Mouse (Mus musculus) fat pad, adult 2 months (tissue): ENCODE results near the gene Hcrt.

Experiments used
- DNase-seq: peaks from one replicate; pipeline ENCODE4 v3.0.0-alpha.2; 2011; ENCODE audit warnings: low read depth, low spot score; ENCODE audit errors: extremely low read depth

The Hcrt gene

DNA sequence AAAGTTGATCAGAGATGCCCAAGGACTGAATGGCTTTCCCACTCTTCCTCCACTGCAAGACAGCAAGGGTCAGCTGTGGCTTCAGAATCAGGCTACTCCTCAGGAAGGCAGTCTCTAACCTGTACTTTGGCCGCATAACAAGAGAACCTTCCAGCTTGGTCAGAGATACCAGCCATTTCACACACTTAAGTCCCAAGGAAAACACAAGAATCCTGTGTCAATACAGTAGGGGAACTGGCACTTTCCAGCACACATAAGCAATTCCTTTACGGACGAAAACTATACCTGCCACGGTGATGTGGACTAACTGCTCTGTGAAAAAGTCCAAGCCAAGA is 26.0 kb downstream of the Hcrt start:
- DNase-seq, result no peak

DNA sequence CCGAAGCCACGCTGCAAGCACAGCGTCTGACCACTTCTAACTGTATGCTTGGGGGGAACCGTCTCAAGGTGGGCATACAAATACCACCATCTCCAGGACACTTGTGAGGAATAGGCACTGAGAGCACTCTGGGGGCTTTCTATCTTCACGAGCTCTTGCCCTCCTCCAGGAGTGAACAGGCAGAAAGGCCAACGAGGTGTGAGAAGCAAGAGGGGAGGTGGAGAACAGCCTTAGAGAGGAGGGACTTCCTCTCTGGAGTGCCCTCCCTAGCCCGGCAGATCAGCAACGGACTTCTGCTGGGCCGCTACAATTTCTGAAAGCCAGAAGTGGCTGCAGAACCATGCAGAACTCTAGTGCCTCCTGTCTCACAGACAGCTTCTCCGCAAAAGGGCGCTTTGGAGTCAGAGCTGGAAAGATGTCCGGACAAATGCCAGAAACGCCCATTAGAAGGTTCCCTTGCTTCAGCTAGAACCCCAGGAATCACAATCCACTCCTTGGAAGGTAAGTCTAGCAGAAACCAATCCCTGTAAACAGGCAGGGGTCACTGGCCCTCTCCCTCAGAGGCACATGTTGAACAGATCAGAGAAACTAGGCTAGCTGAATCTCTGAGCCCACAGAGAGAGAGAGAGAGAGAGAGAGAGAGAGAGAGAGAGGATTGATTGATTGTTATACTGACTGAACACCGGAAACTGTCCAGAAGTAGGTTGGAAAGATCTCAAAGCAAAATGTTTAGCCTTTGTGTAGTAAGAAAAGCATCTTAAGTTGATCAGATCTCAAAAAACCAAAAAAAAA is 26.6 kb downstream of the Hcrt start:
- no peak for DNase-seq

DNA sequence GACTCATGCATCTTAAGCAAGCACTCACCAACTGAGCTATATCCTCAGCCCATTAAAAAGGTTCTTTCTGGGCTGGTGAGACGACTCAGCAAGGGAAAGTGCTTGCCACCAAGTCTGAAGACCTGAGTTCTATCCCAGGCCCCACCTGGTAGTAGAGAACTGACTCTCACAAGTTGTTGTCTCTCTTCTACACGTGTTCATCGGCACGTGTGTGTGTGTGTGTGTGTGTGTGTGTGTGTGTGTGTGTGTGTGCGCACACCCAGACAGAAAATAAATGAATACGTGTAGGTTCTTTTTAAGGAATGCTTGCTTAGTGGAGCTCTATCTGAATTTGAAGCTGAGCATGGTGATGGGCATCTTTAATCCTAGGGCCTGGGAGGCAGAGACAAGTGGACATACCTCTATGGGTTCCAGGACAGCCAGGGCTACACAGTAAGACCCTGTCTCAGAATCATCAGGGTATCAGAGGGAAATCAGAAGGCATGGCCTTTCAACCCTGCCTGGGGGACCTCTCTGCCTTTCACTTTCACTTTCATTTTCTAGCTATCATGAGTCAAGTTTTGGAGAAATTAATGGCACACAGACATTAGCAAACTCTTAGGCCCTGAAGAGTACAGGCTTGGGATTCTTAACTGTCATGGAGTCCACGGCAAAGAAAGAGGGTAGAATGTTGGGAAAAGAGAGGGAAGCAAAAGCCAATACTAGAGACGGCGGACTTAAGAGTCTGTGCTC is 27.4 kb downstream of the Hcrt start:
- DNase-seq, result no peak

DNA sequence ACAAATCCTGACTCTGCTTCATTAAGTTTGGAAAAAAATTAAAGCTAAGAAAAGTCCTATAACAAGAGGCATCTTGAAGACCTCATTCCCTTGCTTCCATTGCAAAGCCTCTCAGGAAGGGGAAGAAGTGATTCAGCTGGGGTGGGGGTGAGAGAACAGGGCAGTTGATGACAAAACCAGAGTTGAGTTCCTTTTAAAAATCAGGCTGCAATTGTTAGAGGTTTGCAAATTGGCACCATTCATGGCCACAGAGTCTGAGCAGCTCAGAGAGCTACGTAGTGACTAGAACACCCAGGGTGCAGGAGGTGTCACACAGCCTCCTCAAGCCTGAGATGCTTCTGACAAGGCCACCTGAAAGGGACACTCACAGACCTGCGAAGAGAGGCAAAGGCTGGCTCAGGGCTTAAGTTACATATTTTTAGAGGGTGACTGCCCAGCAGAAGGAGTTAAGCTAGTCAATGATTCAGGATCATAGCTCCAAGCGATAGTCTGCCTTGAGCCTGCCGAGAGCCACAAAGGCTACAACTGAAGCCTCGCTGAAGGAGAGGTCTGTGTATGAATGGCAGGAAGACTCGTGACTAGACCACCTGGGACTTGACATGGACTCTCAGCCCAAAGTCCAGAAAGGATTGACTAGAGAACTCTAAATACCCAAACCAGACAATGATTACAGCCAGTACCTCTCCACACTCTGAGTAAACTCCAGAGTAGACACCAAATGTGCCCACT is 32.1 kb downstream of the Hcrt start:
- no peak for DNase-seq

DNA sequence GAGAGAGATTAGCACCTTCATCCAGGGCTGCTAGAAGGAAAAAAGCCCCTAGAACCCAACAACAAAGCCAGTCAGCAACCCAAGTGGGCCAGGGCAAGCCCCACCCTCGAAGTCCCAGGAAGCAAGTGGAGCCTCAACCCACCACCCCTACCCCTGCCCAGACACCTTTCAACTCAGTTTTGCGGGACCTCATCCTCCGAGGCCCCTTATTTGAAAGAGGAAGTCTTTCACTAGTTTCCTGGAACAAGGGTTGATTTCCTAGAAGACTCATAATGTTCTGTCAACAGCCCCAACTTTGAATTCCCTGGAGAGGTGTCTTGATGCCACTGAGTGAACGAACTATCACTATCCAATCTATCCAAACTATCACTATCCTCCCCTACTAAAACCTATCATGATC is 32.8 kb downstream of the Hcrt start:
- DNase-seq, result no peak

DNA sequence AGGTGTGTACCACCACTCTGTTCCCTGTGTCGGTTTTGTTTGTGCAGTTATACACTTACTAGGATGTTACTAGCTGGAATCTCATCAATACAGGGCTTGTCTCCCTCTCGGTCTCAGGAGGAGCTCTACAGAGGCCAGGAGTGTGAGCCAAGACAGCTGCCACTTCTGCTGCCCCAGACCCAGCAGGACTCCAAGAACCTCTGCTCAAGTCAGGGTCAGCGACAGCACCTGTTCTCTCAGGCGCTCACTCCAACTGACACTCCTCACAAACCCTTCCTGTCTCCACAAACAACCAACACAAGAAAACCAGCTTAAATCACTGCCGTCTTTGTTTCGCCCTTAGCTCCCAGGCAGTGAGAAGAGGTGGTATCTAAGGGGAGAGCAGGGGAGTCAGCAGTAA is 34.1 kb downstream of the Hcrt start:
- no peak for DNase-seq

DNA sequence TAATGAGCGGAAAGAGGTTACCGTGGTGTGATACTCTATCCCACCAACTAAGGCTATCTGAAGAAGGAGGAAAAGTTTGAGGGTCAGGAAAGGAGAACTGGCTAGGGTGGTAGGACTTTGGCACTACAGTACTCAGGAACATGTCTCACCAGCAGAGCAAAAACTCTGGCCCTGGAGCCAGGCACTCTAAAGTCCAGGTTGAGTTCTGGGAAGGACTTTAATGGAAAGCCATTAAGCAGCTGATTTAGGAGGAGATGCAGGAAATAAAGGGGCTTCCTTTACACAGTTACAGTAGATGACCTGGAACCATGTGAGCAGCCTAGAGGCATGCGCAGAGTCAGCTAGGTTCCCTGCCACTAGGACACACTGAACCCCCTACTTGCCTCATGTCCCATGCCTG is 35.5 kb downstream of the Hcrt start:
- DNase-seq, result no peak

DNA sequence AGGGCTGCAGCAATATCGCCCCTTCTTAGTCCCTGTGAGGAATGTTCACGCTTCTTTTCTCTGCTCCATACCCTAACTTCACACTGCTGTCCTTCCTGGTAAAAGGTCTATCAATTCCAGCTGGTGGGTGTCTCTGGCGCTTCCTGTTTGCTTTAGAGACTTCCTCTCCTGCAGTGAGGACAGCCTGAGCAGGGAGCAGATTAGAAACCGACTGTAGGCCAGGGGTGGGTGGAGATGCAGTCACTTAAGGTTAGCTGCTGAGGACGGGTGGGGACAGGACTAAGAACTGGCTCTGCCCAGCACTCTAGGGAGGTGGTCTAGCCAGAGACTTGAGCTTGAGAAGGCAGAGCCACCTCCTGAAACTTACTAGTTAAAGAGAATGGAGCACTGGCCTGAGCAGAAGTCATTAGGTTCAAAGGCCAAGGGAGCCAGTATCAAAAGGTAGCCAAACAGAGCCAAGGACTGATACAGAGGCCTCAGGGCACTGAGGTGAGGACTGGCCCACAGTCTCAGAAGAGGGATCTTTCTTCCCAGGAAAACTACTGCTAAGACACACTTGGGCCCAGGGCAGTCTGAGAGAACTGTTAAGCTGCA is 37.7 kb downstream of the Hcrt start:
- DNase-seq, result no peak

DNA sequence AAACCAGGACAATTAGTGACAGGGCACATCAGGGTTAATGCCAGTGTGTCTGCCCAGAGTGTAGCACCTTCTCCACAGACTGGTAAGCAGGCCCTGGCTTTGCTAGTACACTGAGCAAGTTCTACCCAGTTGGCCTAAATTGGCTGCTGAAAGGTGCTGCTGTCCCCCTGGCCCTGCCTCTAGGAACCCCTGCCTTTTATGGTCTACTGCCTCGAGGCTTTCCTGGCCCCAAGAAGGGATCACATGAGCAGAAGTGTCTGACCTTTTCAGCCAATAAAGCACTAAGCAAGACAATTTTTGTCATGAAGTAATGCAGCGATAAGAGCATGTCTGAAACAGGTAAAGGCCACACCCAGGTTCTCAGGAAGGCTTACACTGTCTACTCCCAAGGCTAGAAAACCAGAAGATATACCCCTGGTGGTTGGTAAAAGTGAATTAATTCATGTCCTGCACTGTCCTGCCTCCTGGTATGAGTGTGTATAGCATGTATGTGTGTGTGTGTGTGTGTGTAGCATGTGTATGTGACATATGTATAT is 40.2 kb downstream of the Hcrt start:
- no peak for DNase-seq

DNA sequence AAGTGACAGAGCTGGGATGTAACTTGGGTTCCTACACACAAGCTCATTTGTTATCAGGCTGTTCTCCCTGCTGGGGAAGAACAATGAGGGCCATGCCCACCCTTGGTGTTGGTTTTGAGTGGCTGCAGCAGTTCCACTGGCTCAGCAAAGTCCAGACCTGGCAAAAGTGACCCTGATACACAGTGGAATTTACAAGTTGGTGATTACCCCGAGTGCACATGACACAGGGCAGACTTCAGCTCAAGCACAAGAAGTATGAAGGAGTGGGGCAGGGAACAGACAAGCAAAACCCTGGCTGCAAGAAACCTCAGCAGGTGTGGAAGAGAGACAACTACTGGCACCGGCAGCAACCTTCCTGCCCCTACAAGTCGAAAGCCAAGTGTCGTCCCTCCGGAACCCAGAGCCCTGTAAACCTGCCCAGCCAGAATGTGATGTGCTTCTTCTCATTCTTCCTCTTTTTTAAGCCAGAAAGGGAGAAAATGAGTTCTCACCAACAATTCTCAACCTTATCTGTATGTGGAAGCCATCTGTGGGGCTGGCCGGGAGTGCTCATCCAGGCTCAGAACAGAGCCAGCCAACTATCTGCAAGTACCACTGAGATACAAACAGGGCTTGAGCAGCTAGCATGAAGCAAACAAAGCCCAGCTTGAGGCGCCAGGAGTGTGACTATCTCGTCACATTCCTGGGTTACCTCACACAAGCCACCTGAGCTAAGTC is 40.8 kb downstream of the Hcrt start:
- DNase-seq, result no peak

DNA sequence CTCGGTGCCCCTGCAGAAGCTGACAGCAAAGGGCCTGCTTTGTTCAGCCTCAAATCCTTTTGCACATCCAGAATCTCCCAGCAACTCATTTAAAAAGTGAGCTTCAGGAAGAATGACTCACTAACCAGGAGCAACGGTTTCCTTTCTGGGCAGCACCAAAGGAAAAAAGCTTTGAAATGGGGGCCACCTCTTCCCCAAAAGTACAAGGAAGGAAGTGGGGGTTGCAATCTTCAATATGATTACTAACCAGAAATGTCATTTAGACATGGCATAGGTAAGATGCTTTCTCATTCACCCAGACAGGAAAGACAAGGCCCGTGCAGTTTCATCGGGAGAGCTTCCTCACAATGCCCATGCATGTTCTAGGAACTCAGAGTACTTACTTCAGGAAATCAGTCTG is 41.5 kb downstream of the Hcrt start:
- DNase-seq, result no peak

DNA sequence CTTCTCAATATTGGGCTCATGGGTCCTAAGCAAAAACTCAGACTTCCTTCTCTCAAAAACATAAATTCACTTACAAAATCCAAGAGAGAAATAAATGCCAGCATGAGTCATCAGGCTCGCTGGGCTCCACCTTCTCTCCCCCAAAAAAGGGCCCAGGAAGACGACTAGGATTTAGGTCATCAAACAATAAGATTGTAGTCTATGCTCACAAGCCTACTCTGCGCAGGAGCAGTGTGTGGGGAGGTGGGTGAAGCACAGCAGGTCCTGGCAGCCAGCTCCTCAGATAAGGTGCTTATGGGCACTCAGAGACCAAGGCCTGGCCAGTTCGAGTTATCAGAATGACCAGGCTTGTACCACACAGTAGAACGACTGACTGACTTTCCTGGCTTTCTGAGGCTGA is 42.4 kb downstream of the Hcrt start:
- DNase-seq, result no peak

DNA sequence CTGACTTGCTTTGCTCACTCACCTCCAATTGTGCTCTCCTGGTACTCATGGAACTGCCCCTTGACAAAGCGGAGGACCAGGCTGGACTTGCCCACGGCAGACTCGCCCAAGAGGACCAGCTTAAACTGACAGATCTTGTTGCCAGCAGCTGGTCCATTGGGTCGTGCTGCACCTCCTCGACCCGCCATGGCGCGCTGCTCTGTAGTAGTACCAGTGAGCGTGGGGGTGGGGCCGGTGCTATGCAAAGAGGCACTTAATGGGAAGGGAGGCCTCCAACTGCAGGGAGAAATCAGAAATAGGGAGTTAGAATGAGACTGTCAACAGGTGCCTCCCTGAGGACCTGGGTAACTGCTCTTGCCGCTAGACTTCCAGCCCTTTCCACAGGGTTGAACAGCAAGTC is 42.8 kb downstream of the Hcrt start:
- DNase-seq, result no peak

DNA sequence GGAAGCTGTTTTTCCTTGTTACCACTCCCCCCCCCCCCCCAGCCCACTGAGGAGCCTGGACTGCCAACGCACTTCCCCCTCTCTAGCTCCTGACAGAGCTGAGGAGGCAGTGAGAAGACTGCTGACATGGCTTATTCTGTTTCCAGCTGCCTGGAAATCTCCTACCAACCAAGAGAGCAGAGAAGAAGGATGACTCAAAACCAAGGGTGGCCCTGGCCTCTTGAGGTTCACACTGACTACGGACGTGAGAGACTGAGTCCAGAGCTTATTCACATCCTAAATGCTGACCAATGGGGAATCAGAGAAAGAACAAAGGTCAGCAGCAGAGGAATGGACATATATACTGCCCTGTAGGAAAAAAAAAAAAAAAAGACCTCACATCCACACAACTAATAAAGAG is 43.4 kb downstream of the Hcrt start:
- DNase-seq, result no peak

DNA sequence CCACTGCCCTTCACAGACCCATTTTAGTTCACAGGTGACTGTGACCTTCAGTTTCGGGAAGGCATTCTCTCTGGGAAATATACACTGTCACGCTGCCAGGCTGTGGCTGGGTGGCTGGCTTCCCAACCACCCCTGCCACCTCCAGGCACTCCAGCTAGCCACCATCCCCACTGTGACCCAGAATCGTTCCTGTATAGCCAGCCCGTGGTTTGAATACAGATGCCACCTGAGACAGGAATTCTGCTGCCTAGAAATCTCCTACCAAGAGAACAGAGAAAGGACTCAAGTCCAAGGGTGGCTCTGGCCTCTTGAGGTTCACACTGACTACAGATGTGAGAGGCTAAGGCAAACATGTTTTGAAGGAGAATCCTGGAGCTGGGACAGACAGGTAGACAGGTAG is 43.9 kb downstream of the Hcrt start:
- DNase-seq, result no peak

DNA sequence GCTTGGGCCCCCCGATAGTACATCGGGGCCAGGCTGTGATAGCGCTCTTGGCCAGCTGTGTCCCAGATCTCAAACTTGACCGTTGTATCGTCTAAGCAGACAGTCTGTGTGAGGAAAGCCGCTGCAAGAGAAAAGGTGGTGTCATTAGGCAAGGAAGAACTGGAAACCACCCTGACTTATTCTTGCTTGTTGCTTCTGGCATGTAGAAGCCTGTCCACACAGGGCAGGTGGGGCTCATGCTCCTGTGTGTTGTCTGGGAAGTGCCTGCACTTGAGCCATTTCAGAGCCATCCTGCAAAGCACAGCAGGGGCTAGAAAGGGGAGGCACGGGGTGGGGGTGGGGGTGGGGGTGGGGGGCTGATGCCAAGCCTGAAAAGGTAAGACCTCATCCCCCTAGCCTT is 44.3 kb downstream of the Hcrt start:
- DNase-seq, result no peak

DNA sequence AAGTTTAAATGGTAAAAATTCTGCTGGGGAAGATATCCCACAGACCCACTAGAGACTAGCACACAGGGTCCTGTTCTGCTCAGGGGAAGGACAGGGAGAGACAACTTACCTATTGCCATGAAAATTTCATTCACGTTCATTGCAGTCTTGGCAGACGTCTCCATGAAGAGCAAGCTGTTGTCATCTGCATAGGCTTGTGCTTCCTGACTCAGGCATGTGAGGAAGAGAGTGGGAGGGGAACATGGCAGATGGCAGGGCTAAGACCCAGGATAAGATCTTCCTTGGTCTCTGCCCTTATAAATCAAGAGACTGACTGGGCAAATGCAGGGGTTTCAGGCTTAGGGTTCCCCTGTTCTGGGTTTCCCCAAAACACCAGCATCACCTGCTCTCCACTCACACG is 46.1 kb downstream of the Hcrt start:
- DNase-seq, result no peak

DNA sequence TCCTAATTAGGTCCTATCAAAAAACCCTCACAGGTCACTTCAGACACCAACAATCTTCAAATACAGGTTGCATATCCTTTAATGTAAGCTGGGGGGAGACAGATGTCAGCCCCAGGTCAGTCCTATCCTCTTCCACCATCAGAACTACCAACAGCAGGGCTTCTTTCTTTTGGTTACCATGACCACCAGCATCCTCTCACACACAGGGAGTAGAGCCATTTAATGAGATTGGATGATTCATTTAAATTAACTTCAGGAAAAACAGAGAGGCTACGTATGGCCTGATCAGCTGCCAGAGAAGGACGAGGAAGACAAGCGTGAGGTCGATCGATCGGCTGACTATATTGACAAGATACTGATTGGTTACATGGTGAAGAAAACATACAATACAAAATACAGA is 47.8 kb downstream of the Hcrt start:
- no peak for DNase-seq

DNA sequence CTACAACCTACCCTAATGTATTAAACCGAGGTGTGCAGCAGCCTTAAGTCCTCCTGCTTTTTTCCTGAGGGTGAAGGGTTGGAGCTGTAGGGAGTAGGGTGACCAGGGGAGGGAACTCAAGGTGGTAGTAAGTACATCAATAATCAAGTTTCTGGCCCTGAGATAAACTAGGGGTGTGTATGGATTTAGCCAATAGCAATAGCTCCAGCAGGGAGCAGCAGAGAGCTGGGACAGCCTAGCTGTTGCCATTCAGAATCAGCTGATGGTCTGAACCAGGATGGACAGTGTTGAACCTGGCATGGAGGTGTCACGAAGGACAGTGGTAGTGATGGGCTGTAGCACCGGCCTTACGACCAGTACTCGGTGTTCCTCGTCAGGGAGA is 48.2 kb downstream of the Hcrt start:
- no peak for DNase-seq

DNA sequence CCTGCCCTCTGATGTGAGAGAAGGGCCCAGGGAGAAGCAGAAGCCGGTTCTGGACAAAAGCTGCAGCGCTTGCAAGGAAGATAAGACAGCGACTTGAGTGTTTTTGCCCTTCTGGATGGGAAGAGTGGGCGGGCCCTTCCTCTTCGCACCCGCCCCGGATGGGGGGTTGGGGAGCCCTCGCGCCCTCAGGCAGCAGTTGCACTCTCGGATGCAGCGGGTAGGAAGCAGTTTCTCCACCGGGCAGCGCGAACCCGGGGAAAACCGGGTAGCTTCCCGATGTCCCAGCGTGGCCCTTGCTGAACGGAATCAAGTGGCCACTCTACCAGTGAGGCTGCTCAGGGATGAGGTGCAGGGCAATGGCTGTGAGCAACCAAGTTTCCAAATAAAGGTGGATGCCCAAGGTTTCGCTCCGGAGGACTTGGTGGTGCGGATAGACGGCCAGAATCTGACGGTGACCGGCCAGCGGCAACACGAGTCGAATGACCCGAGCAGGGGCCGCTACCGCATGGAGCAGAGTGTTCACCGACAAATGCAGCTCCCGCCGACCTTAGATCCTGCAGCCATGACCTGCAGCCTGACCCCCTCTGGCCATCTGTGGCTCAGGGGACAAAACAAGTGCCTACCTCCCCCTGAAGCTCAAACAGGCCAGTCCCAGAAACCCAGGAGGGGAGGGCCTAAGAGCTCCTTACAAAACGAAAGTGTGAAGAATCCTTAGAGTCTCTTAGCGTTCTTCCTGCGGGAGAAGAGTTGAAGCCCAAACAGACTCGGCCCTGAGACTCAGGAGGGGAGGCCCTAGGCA is 48.8 kb downstream of the Hcrt start, which contains the start of gene Hspb9:
Gene Hspb9 (plus strand): TSS at position 116 of the 799 bp plus-strand sequence.
- no peak for DNase-seq
